Mouse (Mus musculus) gastrocnemius, adult 8-10 months (tissue): Measurements from ENCODE around the gene Efcab14. TPM values are rescaled to one million over a fixed set of nuclear protein-coding genes. Genes with fewer than 3 reads are reported as not detected.
A peak's percentile ranks its signal among the peaks of the same experiment; 100 is the strongest.

Experiments used
- DNase-seq, 2 experiments: peaks; one replicate each; pipeline ENCODE4 v3.0.0; 2022; ENCODE audit warnings: low spot score in 2 of 2
- total RNA-seq, 4 experiments: library from RNA; stranded (reverse); gene quantifications; 2 replicates each; pipeline ENCODE4 v1.2.4; 2022

Efcab14 gene
- 10 to 100 TPM; 45.1 to 55.3 (median 52.5) TPM for total RNA-seq

DNA sequence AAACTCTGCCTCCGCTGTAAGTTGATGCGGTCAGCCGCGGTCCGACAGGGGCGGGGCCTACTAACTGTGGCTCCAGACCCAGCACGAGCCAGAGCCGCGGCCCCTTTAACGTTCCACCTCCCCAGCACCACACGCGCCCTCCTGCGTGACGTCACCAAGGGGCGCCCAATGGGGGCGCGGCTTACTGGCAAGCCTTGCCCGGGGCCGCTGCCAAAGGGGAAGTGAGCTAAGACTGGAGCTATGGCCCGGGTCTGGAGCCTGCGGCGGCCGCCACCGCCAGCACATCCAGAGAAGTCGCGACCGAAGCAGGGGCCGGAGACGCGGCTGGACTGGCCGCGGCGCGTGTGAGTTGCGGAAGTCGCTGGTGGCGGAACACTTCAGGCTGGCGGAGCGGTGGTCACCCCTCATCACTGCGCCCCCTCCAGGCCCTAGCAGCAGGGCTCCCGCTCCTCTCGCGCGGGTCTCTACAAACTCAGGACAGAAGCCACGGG, at the start of gene Efcab14:
TSS of gene Efcab14 (plus strand) at position 194 of the 491 bp plus-strand sequence.
- peak; percentile 96 to 98 for DNase-seq

DNA sequence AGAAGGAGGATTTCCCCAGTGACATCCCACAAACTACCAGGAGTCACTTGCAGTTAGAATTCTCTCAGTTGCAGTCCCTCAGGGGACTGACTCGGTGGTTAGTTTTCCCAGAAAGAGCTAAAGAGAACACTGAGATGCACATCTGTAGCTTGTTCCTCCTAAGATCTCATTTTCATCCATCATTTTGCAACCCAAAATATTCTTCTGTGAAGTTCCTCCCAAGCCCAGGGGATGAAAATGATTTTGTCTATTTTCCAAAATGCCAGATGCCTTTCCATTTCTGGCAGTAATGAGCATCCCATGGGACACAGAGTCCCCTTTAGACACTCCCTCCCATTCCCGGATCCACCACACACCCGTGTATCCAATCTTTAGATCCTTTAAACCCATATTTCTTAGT, 36.1 kb upstream of the Efcab14 start:
- DNase-seq = peak in 1 of 2 experiments; percentile 3

DNA sequence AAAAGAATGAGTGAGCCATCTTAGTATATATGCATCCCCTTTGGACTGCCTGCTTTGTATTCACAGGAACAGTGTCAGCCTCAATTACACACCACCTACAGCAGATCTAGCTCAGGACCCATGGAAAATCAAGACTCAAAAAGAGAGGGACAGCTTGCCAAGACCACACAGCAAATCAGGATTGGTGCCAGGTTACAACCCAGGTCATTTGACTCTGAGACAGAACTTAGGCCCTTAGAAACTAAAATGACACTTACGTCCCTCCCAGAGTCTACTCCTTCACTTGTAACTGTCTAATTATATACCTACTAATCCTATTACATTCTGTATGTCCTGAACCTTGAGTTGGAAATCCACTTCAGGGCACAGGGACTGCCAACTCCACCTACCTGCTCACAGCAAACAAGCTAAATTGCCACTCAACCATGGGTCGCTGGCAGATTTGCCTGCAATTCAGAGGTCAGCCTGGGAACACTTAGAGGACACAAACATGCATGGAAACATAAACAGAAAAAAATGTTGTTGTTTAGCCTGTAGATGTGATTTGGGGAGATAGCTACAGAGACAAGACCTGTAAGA, 33.5 kb upstream of the Efcab14 start:
- DNase-seq = no peak

DNA sequence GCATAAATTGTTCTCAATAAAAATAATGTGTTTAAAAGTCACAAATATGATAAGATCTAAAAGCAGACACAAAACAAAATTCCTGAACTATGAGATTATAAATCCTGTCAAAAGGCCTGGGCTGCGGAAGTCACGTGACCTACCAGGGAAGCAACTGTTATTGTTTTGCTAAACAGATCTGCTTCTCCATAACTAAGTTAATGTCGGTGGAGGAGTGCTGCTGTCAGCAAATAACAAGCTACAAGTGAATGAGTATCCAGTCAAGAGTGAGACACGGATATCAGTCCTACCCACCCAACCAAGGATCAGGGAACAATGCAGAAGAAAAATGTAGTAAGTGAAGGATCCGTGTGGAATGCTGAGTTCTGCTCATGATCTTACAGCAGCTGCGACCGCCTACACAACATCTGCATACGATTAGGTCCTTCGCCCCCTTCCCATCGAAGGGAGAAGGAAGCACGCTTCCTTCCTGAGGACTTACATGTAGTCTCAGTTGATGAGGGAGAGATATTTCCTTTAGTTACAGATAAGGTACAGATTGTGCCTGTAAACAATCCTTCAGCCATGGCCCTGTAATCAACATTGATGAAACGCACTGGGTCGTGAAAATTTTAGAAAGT, 28.5 kb upstream of the Efcab14 start:
- DNase-seq = no peak

DNA sequence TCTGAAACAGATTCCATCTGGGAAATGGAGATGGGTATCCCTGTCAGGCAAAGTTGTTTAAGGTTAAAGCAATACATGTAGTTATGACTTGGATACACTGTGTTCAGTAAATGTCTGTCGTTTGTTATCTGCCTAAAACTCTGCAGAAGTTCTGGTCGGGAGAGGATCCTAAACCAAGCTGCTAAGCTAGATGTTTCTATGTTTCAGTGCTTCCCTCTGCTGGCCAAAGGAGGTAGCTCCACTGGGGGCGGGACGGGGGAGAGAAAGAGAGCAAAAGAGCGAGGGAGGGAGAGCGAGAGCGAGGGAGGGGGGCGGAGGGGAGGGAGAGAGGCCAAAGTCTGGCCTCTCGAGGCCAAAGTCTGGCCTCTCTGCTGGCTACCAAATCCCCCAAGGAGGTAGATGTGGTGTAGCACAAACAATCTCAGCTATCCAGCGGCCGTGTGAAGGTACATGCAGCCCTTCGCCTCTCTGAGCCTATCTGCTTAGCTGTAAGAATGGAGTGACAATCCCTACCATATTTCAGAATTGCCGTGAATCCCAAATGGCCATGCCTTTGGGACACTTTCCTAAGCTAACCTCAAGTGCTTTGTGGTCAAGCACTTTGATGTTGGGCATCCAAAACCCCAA, 27.6 kb upstream of the Efcab14 start:
- DNase-seq = peak; percentile 63 to 67

GRCm38 (mm10) chr4:115728721-115729120, 8.8 kb upstream of the Efcab14 start:
- no peak for DNase-seq

- DNase-seq = peak; percentile 42
Measured at GRCm38 (mm10) chr4:115731588-115732222, 5.8 kb upstream of the Efcab14 start.

DNA sequence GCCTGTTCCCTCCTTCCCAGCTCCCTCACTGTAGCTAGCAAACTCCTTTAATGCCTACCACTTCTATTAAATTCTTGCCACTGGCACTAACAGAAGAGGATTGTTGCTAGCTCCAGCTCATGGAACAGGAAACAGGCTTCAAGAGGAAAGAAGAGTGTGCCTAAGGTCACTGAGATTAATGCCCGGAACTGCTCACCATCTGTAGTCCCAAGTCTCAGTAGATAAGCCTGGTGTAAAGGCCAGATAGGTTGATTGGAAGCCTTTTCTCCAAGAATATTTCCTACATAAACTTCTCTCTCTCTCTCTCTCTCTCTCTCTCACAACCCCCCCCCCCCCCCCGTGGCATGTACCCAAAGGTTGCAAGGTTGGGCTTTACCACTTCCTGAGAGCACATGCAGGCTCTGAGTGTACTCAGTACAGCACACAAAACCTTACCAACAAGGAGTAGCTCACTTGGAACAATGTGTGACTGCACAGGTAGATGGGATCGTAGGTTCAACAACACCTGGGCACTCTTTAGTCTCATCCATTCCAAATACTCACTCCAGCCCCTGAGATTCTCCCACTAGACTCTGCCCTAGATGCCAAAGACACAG, 5.2 kb upstream of the Efcab14 start:
- DNase-seq = no peak

DNA sequence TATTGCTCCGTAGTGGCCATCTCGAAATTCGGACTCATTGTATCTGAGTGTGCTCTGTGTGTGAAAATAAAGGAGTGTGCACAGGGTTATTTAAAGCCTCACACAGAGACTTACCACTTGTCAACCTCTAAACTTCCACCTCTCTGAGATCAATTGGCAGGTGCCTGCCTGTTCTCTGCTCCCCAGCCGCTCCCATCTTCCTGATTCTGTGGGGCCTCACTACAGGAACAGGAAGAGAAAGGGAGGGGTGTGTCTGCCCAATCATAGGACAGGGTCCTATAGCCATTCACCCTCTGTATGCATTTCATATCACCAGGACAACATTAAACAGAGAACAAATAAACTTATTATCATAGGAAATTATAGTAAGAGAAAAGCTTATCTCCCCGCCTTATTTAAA, 3.8 kb upstream of the Efcab14 start:
- DNase-seq = no peak

DNA sequence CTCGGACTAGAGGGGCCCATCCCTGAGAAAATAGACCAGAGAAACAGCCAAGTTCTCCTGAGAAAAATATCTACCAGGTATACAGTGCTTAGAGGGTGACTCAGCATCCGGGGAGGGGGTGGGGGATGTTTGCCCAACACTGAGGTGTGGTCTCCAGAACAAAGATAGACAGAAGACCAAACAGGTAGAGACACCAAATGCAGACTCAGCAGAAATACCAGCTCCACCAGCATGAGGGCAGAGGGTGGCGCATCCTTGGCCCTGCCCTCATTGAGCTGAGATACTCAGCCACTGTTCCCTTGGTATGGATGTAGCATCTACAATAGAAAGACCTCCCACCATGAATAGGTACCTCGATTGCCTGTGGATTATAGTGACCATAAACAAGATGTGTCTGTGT, 2.7 kb upstream of the Efcab14 start:
- DNase-seq = no peak

GRCm38 (mm10) chr4:115738481-115738985, 989 bp downstream of the Efcab14 start:
- DNase-seq = no peak

- no peak for DNase-seq
Measured at GRCm38 (mm10) chr4:115742658-115743057, 5.1 kb downstream of the Efcab14 start.

DNA sequence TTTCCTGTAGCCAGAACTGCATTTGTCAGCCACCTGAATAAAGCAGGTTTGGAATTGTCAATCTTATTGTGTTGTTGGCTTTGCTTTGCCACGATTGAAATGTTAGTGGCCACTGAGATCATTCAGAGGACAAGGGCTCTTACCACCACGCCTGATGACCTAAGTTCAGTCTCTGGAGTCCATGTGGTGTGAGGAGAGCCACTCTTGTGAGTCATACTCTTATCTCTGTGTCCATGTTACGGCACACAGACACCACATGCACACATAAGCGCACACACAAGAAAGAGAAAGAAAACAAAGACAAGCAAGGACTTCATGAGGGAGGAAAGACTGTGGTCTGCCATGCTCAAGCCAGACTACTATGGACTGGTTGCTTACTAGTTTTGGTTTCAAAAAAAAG, 5.6 kb downstream of the Efcab14 start:
- no peak for DNase-seq

DNA sequence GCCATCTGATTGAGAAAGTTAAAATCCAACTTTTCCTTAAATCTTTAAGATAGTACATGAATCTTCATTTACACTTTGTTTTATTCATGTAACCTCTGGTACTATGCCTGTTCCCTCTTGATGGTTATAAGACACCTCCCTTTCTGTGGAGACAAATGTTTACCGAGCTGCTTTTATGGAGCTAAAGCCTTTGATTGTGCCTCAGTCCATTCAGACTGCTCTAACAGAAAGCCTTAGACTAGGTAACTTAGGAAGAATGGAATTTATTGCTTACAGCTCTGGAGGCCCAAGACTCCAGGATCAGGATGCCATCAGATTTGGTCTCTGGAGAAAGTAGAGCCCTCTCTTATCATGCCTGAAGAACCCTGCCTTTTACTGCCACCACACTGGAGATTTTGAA, 10.6 kb downstream of the Efcab14 start:
- no peak for DNase-seq

- no peak for DNase-seq
Measured at GRCm38 (mm10) chr4:115749336-115749735, 11.8 kb downstream of the Efcab14 start.

- DNase-seq = no peak
Measured at GRCm38 (mm10) chr4:115754101-115754500, 16.6 kb downstream of the Efcab14 start.

GRCm38 (mm10) chr4:115754851-115755250, 17.3 kb downstream of the Efcab14 start:
- no peak for DNase-seq

DNA sequence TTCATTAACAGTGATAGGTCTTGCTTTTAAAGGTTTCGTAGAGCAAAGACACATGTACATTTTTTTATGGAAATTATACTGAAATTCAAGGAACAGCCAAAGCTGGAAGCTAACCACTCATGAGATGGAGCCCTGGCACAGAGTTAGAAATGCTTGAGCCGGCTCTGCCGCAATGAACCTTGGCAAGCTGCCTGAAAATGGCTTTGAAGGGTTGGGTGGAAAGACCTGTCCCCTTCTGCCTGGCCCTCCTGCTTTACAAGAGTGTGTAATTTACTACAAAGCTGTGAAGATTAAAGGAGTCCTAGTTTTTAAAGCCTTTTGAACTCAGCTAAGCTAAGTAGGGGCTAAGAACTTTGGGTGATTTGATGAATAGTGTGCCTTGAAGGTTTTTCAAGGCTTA, 23.7 kb downstream of the Efcab14 start:
- no peak for DNase-seq

- no peak for DNase-seq
Measured at GRCm38 (mm10) chr4:115764581-115764980, 27.0 kb downstream of the Efcab14 start.

- DNase-seq = no peak
Measured at GRCm38 (mm10) chr4:115767647-115768467, 30.3 kb downstream of the Efcab14 start.

DNA sequence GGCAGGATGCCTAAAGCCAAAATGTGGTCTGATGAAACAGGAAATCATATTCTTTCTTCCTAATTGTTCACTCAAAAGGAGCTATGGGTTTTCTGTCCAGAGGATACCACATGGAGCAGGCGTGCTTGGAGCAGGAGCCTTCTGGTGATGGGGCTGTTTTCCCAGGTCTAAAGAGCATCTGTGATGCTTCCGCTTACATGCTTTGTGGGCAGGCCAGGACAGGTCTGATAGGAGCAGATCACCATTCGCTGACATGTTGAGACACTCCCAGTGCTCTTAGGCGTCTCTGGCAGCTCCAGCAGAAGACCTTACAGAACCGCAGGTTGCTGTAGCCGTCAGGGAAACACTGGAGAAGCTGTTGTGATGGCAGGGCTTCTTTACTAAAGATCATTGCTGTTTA, 37.5 kb downstream of the Efcab14 start:
- DNase-seq = no peak
